Mouse (Mus musculus) stomach, embryonic 16.5 days (tissue): ENCODE measurements at regions not wholly inside any gene's neighbourhood (a gene's known extent, or its start where the extent isn't known, plus 50 kb on each side); places are given as distances from the start of the nearest gene placed in this dataset.

ENCODE experiments used
- ATAC-seq: fragments of 200-750 bp; cut with Nextera tagmentation; 2 replicates; pipeline ENCODE4 v1.8.0; 2017; ENCODE audit warnings: moderate number of reproducible peaks, moderate TSS enrichment; ENCODE audit not compliant: insufficient read depth, low FRiP score
- H3K27ac ChIP-seq: fragments of 300-500 bp; sonication (generic); 2 replicates; pipeline ENCODE4 v1.5.1; 2014; ENCODE audit warnings: low read length
- H3K27me3 ChIP-seq: fragments of 300-500 bp; sonication (generic); 2 replicates; pipeline ENCODE4 v1.6.1; 2014; ENCODE audit warnings: low read length, control low read depth, mixed read lengths; ENCODE audit not compliant: control insufficient read depth, insufficient read depth
- H3K36me3 ChIP-seq: fragments of 300-500 bp; sonication (generic); 2 replicates; pipeline ENCODE4 v1.6.1; 2014; ENCODE audit warnings: low read length; ENCODE audit not compliant: control insufficient read depth, insufficient read depth
- H3K4me1 ChIP-seq: fragments of 300-500 bp; sonication (generic); 2 replicates; pipeline ENCODE4 v1.6.1; 2014; ENCODE audit warnings: low read length, control low read depth, mixed read lengths; ENCODE audit not compliant: control insufficient read depth, insufficient read depth
- H3K4me2 ChIP-seq: fragments of 300-500 bp; sonication (generic); 2 replicates; pipeline ENCODE4 v1.6.1; 2014; ENCODE audit warnings: low read depth, low read length, mixed read lengths
- H3K4me3 ChIP-seq: fragments of 300-500 bp; sonication (generic); replicated peaks from 2 replicates; pipeline ENCODE4 v1.5.1; 2014; ENCODE audit warnings: mild to moderate bottlenecking, low read length
- H3K9ac ChIP-seq: fragments of 300-500 bp; sonication (generic); 2 replicates; pipeline ENCODE4 v1.6.1; 2014; ENCODE audit warnings: low read length
- H3K9me3 ChIP-seq: fragments of 300-500 bp; sonication (generic); replicated peaks from 2 replicates; pipeline ENCODE4 v1.6.1; 2016; ENCODE audit warnings: low read length, control low read depth; ENCODE audit not compliant: control insufficient read depth
- WGBS: fragments of 180-500 bp; shearing (Covaris S2); extraction: QIAGEN DNeasy Blood & Tissue Kit; methylation state at CpG from one replicate; pipeline ENCODE4 v1.1.7; 2014; 5-methylcytosine and 5-hydroxymethylcytosine counted together

GRCm38 (mm10) chr8:12105106-12105901 lies 173.3 kb upstream of the A230072I06Rik start:
- Histone ChIP-seq H3K9ac (no peak overlapping the region), H3K4me3 (no peak overlapping the region), H3K4me1 (no peaks in the 10 kb centered on the region), H3K4me2 (no peak overlapping the region), H3K27me3 (no peaks in the 10 kb centered on the region; the same call in 1 of the 2 replicates), H3K36me3 (no peaks in the 10 kb centered on the region), H3K9me3 (no peaks in the 10 kb centered on the region), H3K27ac (no peak overlapping the region)
- no peak for ATAC-seq
- 53% methylated on average over 15 of the region's 15 CpGs for WGBS

GRCm38 (mm10) chr8:12108578-12108977 lies 170.0 kb upstream of the A230072I06Rik start:
- Histone ChIP-seq H3K4me1 (no peaks in the 10 kb centered on the region), H3K4me3 (no peak overlapping the region), H3K27me3 (no peaks in the 10 kb centered on the region; the same call in none of the 2 replicates), H3K36me3 (no peaks in the 10 kb centered on the region), H3K9ac (no peak overlapping the region), H3K9me3 (no peaks in the 10 kb centered on the region), H3K4me2 (no peak overlapping the region), H3K27ac (no peak overlapping the region)
- no peak for ATAC-seq
- WGBS: 43% methylated on average over 5 of the region's 5 CpGs

GRCm38 (mm10) chr8:12111626-12112025 lies 167.0 kb upstream of the A230072I06Rik start:
- Histone ChIP-seq H3K4me3 (no peak overlapping the region), H3K4me2 (no peak overlapping the region), H3K36me3 (no peaks in the 10 kb centered on the region), H3K4me1 (no peaks in the 10 kb centered on the region), H3K27me3 (no peaks in the 10 kb centered on the region; the same call in 1 of the 2 replicates), H3K27ac (no peak overlapping the region), H3K9me3 (no peaks in the 10 kb centered on the region), H3K9ac (no peak overlapping the region)
- ATAC-seq: no peak
- WGBS: 64% methylated on average over 10 of the region's 10 CpGs

- no peak overlapping the region for H3K4me3 ChIP-seq
- no peaks in the 10 kb centered on the region for H3K36me3 ChIP-seq
- ATAC-seq: no peak
- no peak overlapping the region for H3K9ac ChIP-seq
- WGBS: 27% methylated on average over 8 of the region's 8 CpGs
- no peaks in the 10 kb centered on the region for H3K4me1 ChIP-seq
- H3K27me3 ChIP-seq: no peaks in the 10 kb centered on the region; the same call in 1 of the 2 replicates
- no peak overlapping the region for H3K27ac ChIP-seq
- no peaks in the 10 kb centered on the region for H3K9me3 ChIP-seq
- no peak overlapping the region for H3K4me2 ChIP-seq
Measured at GRCm38 (mm10) chr8:12113023-12113422, 165.6 kb upstream of the A230072I06Rik start.

- 0 out of 2 replicates have a peak, but pooled peaks cover 4% of the 10 kb centered on the region for H3K4me1 ChIP-seq
- H3K9me3 ChIP-seq: no peaks in the 10 kb centered on the region; the same call in 1 of the 2 replicates
- H3K9ac ChIP-seq: no peak overlapping the region
- H3K36me3 ChIP-seq: no peaks in the 10 kb centered on the region
- H3K4me3 ChIP-seq: no peak overlapping the region
- H3K27me3 ChIP-seq: no peaks in the 10 kb centered on the region
- no peak overlapping the region for H3K27ac ChIP-seq
- WGBS: 55% methylated on average over 11 of the region's 11 CpGs
- no peak overlapping the region for H3K4me2 ChIP-seq
- ATAC-seq: no peak
Measured at GRCm38 (mm10) chr8:12126374-12127001, 152.1 kb upstream of the A230072I06Rik start.

- 21% methylated on average over 14 of the region's 14 CpGs for WGBS
- H3K27me3 ChIP-seq: no peaks in the 10 kb centered on the region
- no peak overlapping the region for H3K4me2 ChIP-seq
- ATAC-seq: no peak
- H3K36me3 ChIP-seq: no peaks in the 10 kb centered on the region
- no peak overlapping the region for H3K4me3 ChIP-seq
- no peak overlapping the region for H3K27ac ChIP-seq
- no peaks in the 10 kb centered on the region; the same call in 1 of the 2 replicates for H3K9me3 ChIP-seq
- 0 out of 2 replicates have a peak, but pooled peaks cover 4% of the 10 kb centered on the region for H3K4me1 ChIP-seq
- no peak overlapping the region for H3K9ac ChIP-seq
Measured at GRCm38 (mm10) chr8:12127106-12127800, 151.4 kb upstream of the A230072I06Rik start.

GRCm38 (mm10) chr8:12127801-12128490 lies 150.7 kb upstream of the A230072I06Rik start:
- Histone ChIP-seq H3K4me2 (no peak overlapping the region), H3K27ac (no peak overlapping the region), H3K36me3 (no peaks in the 10 kb centered on the region), H3K9me3 (no peaks in the 10 kb centered on the region; the same call in 1 of the 2 replicates), H3K27me3 (no peaks in the 10 kb centered on the region), H3K4me1 (0 out of 2 replicates have a peak, but pooled peaks cover 4% of the 10 kb centered on the region), H3K9ac (no peak overlapping the region), H3K4me3 (no peak overlapping the region)
- no peak for ATAC-seq
- WGBS: 26% methylated on average over 4 of the region's 4 CpGs

GRCm38 (mm10) chr8:12130591-12130990 lies 148.0 kb upstream of the A230072I06Rik start:
- no peaks in the 10 kb centered on the region for H3K27me3 ChIP-seq

More at GRCm38 (mm10) chr8:12130591-12130990, 148.0 kb upstream of the A230072I06Rik start:
- no peak overlapping the region for H3K4me3 ChIP-seq
- no peak overlapping the region for H3K27ac ChIP-seq
- ATAC-seq: no peak
- 56% methylated on average over 5 of the region's 5 CpGs for WGBS
- H3K9ac ChIP-seq: no peak overlapping the region
- H3K4me2 ChIP-seq: no peak overlapping the region
- H3K9me3 ChIP-seq: no peaks in the 10 kb centered on the region
- 0 out of 2 replicates have a peak, but pooled peaks cover 4% of the 10 kb centered on the region for H3K4me1 ChIP-seq
- H3K36me3 ChIP-seq: no peaks in the 10 kb centered on the region
